Mouse (Mus musculus) stomach, postnatal 0 days (tissue): Measurements from ENCODE around the gene Fam198b.

Experiments used
- CTCF ChIP-seq: IDR thresholded peaks from 2 replicates; pipeline ENCODE4 v1.5.1; 2016; ENCODE audit warnings: antibody characterized with exemption, low read depth, mild to moderate bottlenecking, moderate library complexity
- EP300 ChIP-seq: optimal IDR thresholded peaks from 2 replicates; pipeline ENCODE3; 2016; ENCODE audit warnings: antibody characterized with exemption

GRCm38 (mm10) chr3:79984542-79984941 is 100.2 kb downstream of the Fam198b start:
- TF ChIP-seq CTCF: no peak
- TF ChIP-seq EP300: no peak
